Mouse (Mus musculus): ENCODE results near the gene Gabpb1. TPM values are rescaled to one million over a fixed set of nuclear protein-coding genes. Genes with fewer than 3 reads are reported as not detected.

Gene Gabpb1
- total RNA-seq (2014; rRNA removed) (23.9 and 27.6 TPM in 2 replicates), polyA plus RNA-seq (2015; fragmentation: Nextera tagmentation; extraction: Ambion mirVana) (23.9 and 30.3 TPM in 2 replicates)

DNA sequence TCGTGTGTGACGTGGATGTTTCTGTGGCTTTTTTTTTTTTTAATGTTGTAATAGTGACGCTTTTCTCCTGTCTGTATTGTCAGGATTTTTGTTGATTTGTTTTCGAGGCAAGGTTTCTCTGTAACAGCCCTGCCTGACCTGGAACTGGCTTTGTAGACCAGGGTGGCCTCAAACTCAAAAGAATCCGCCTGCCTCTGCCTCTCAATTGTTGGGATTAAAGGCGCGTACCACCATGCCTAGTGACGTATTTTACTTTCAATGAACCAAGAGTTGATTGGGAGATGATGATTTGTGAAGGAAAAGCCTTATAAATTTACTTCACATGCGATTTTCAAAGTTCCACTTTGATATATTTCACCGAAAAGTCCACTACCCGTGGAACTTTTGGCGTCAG lies at the start of gene Gabpb1:
TSS of gene Gabpb1 (minus strand) at position 216 of the 394 bp plus-strand sequence.
- Histone ChIP-seq H3K4me3 (ENCODE audit: low read depth, low read length) (peak within 1 kb of the TSS; percentile 98), H3K27me3 (ENCODE audit: insufficient read depth, low read length) (no peaks in the 10 kb centered on the region), H3K4me2 (ENCODE audit: low read depth) (peak within 1 kb of the TSS; percentile 78), H3K4me1 (ENCODE audit: insufficient read depth) (peaks cover 32% of the 10 kb centered on the region), H3K9ac (peak within 1 kb of the TSS; percentile 100), H3K36me3 (ENCODE audit: insufficient read depth) (no peaks in the 10 kb centered on the region), H3K27ac (ENCODE audit: low read depth, low read length) (peak within 1 kb of the TSS; percentile 100), H3K9me3 (ENCODE audit: low read length) (no peaks in the 10 kb centered on the region)
- no peak for DNase-seq
- TF ChIP-seq CTCF (IDR thresholded peaks at IDR 0.05; ENCODE audit: low read depth) = no peak
- no peak for ATAC-seq
- WGBS = 24% methylated on average over 12 of the region's 12 CpGs

DNA sequence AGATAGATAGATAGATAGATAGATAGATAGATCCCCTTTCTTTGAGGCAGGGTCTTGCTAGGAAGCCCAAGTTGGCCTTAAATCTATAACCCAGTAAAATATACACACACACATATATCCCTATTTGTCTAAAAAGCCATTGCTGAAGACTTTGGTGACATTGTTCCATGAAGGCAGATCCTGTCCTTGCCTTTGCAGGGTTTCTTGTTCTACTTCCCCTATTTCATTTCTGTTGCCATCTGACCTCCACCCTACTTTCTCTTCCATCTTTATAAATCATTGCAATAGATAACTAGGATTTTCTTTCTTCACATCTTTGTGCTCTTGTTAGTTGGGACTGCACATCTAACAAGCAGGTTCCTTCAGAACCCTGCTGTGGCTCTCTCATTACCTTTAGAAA lies 36.8 kb upstream of the Gabpb1 start:
- H3K9me3 ChIP-seq (ENCODE audit: low read length) = no peaks in the 10 kb centered on the region
- TF ChIP-seq CTCF (IDR thresholded peaks at IDR 0.05; ENCODE audit: low read depth) = no peak

DNA sequence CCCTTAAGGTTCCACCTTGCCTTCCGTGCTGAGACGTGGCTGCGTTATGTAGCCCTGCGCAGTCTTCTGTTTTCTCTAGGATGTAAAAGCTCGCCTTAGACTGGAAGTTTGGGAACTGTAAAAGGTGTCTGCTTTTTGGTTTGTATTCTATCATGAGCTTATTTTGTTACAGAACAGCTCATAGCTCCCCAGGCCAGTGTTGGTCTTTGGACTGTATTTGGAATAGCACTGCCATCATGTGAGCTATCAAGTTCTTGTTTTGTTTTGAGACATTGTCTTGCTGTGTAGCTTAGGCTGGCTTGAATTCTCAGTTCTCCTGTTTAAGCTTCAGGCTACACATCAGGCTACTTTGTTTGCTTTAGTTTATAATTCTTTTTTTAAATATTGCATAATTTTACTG lies 36.4 kb upstream of the Gabpb1 start:
- TF ChIP-seq CTCF (IDR thresholded peaks at IDR 0.05; ENCODE audit: low read depth) = no peak
- no peak for ATAC-seq
- Histone ChIP-seq H3K4me1 (ENCODE audit: insufficient read depth) (peaks cover 5% of the 10 kb centered on the region), H3K9ac (no peak overlapping the region), H3K36me3 (ENCODE audit: insufficient read depth) (no peaks in the 10 kb centered on the region), H3K4me3 (ENCODE audit: low read depth, low read length) (no peak overlapping the region), H3K27me3 (ENCODE audit: insufficient read depth, low read length) (no peaks in the 10 kb centered on the region), H3K27ac (ENCODE audit: low read depth, low read length) (no peak overlapping the region), H3K9me3 (ENCODE audit: low read length) (no peaks in the 10 kb centered on the region), H3K4me2 (ENCODE audit: low read depth) (no peak overlapping the region)
- WGBS = 98% methylated on average over 5 of the region's 5 CpGs
- DNase-seq = no peak

More for the DNA sequence above, 36.8 kb upstream of the Gabpb1 start:
- H3K27ac ChIP-seq (ENCODE audit: low read depth, low read length) = no peak overlapping the region
- no peak overlapping the region for H3K9ac ChIP-seq
- no peak overlapping the region for H3K4me2 ChIP-seq (ENCODE audit: low read depth)
- no peak for DNase-seq
- no peak overlapping the region for H3K4me3 ChIP-seq (ENCODE audit: low read depth, low read length)
- H3K4me1 ChIP-seq (ENCODE audit: insufficient read depth) = peaks cover 2% of the 10 kb centered on the region
- no peaks in the 10 kb centered on the region for H3K36me3 ChIP-seq (ENCODE audit: insufficient read depth)
- ATAC-seq = no peak
- no peaks in the 10 kb centered on the region for H3K27me3 ChIP-seq (ENCODE audit: insufficient read depth, low read length)

DNA sequence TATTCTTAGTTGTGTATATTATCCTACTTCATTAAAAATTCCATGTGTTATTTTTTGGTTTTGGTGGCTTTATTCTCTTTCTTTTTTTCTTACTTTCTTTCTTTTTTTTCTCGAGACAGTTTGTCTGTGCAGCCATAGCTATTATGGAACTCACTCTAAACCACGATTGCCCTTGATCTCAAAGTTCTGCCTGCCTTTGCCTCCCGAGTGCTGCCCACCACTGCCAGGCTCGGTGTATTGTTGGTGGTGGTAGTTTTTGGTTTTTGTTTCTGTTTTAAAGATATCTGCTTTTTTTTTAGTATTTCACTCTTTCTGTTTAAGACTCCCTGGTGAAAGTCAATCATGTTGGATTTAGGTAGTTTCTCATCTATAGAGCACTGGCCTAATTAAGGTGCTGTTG lies 32.2 kb upstream of the Gabpb1 start:
- Histone ChIP-seq H3K4me3 (ENCODE audit: low read depth, low read length) (no peak overlapping the region), H3K9ac (no peak overlapping the region), H3K4me2 (ENCODE audit: low read depth) (peak overlapping the region; percentile 68), H3K27me3 (ENCODE audit: insufficient read depth, low read length) (no peaks in the 10 kb centered on the region; the same call in 1 of the 2 replicates), H3K27ac (ENCODE audit: low read depth, low read length) (no peak overlapping the region), H3K36me3 (ENCODE audit: insufficient read depth) (no peaks in the 10 kb centered on the region), H3K4me1 (ENCODE audit: insufficient read depth) (peaks cover 5% of the 10 kb centered on the region), H3K9me3 (ENCODE audit: low read length) (no peaks in the 10 kb centered on the region)
- no peak for ATAC-seq
- no peak for DNase-seq
- no peak for TF ChIP-seq CTCF (IDR thresholded peaks at IDR 0.05; ENCODE audit: low read depth)
- 83% methylated on average over 4 of the region's 4 CpGs for WGBS

DNA sequence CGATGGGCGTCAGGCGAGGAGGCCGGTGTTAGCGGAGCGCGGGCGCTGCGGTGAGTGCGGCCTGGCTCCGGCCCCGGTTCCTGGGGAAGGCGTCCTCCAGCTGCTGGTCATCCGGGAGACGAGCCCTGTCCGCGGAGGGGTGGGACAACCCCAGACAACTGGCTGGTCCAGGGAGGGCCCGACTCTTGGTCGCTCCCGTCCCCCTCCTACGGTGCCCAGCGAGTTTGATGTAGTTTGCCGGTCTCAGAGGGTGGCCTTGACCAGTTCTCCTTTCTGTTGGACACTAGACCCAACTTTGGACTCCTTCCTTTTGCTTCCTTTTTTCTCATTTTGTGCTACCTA lies 31.3 kb upstream of the Gabpb1 start:
- no peak for TF ChIP-seq CTCF (IDR thresholded peaks at IDR 0.05; ENCODE audit: low read depth)
- Histone ChIP-seq H3K4me1 (ENCODE audit: insufficient read depth) (peaks cover 5% of the 10 kb centered on the region), H3K27me3 (ENCODE audit: insufficient read depth, low read length) (no peaks in the 10 kb centered on the region; the same call in 1 of the 2 replicates), H3K9ac (peak overlapping the region; percentile 79), H3K4me3 (ENCODE audit: low read depth, low read length) (peak overlapping the region; percentile 73), H3K27ac (ENCODE audit: low read depth, low read length) (peak overlapping the region; percentile 84), H3K9me3 (ENCODE audit: low read length) (no peaks in the 10 kb centered on the region), H3K4me2 (ENCODE audit: low read depth) (peak overlapping the region; percentile 68), H3K36me3 (ENCODE audit: insufficient read depth) (no peaks in the 10 kb centered on the region)
- DNase-seq (no peak), ATAC-seq (peak; percentile 62)
- under 1% methylated on average over 23 of the region's 23 CpGs for WGBS

DNA sequence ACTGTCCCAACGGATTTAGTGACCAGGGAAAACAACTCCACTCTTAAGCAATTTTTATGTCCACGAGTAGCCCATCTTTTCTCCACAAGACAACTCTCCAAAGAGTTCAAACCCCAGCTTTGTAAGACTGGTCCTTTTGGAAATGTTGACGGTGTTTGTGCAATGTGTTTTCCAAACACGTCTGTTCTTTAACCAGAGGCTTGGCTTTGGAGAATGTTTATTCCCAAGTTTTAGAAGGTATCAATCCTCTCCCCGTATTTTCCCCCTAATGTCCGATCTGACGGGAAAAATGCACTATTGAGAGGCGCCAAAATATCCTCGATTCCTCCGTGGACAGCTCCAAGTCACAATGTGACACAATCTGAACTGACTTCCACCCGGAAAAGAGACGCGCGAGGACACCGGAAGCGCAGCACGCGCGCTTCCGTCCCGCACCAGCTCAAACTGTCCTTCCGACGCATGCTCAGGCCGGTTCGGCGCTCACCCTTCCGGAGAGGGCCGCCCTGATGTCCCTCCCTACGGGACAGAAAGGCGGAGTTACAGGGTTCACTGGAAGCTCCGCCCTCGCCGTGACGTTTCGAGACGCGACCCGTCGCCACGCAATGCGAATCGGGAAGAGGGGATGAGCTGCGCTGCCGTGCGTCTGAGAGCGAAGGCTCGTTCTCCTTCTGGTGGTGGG lies 30.8 kb upstream of the Gabpb1 start, which contains the start of gene Usp8:
TSS of gene Usp8 (plus strand) at position 570 of the 679 bp plus-strand sequence.
- H3K9ac ChIP-seq = peak within 1 kb of the TSS; percentile 79
- H3K4me3 ChIP-seq (ENCODE audit: low read depth, low read length) = peak within 1 kb of the TSS; percentile 73
- no peaks in the 10 kb centered on the region; the same call in 1 of the 2 replicates for H3K27me3 ChIP-seq (ENCODE audit: insufficient read depth, low read length)
- H3K9me3 ChIP-seq (ENCODE audit: low read length) = no peaks in the 10 kb centered on the region
- peak within 1 kb of the TSS; percentile 68 for H3K4me2 ChIP-seq (ENCODE audit: low read depth)
- ATAC-seq (peak; percentile 100), DNase-seq (peak; percentile 99)
- peaks cover 5% of the 10 kb centered on the region for H3K4me1 ChIP-seq (ENCODE audit: insufficient read depth)
- no peaks in the 10 kb centered on the region for H3K36me3 ChIP-seq (ENCODE audit: insufficient read depth)
- WGBS = 2% methylated on average over 44 of the region's 47 CpGs
- 0 out of 2 replicates have a peak, but pooled peaks have one; percentile 25 for TF ChIP-seq CTCF (IDR thresholded peaks at IDR 0.05; ENCODE audit: low read depth)
- peak within 1 kb of the TSS; percentile 84 for H3K27ac ChIP-seq (ENCODE audit: low read depth, low read length)

DNA sequence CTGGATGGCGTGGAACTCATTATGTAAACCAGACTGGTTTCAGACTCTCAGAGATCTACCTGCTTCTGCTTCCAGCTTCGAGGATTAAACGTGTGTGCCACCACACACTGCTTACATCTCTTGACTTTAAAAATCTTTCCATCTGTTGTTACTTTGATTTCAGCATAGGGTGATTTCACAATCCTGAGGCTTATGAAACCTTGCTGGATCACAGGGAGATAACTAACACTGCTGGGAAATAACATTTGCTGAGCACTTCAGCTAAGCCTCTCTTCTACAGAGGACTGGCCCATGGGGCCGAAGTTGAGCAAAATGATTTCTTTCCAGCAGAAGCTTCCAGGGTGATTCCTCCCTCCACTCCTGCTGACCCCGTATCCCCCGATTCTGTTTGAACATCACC lies 19.1 kb upstream of the Gabpb1 start:
- H3K36me3 ChIP-seq (ENCODE audit: insufficient read depth) = no peaks in the 10 kb centered on the region
- no peak overlapping the region for H3K4me3 ChIP-seq (ENCODE audit: low read depth, low read length)
- H3K27me3 ChIP-seq (ENCODE audit: insufficient read depth, low read length) = no peaks in the 10 kb centered on the region
- 86% methylated on average over 6 of the region's 6 CpGs for WGBS
- ATAC-seq = no peak
- no peaks in the 10 kb centered on the region for H3K4me1 ChIP-seq (ENCODE audit: insufficient read depth)
- H3K9ac ChIP-seq = no peak overlapping the region
- no peak overlapping the region for H3K4me2 ChIP-seq (ENCODE audit: low read depth)
- DNase-seq = no peak
- no peak overlapping the region for H3K27ac ChIP-seq (ENCODE audit: low read depth, low read length)
- no peaks in the 10 kb centered on the region for H3K9me3 ChIP-seq (ENCODE audit: low read length)
- TF ChIP-seq CTCF (IDR thresholded peaks at IDR 0.05; ENCODE audit: low read depth) = no peak

Data from forebrain, postnatal 0 days (tissue).